Mouse (Mus musculus) embryonic facial prominence, embryonic 12.5 days (tissue): Measurements from ENCODE around the gene Art1. TPM values are rescaled to one million over a fixed set of nuclear protein-coding genes. Genes with fewer than 3 reads are reported as not detected.

Source experiments
- ATAC-seq: fragments of 200-750 bp; cut with Nextera tagmentation; 2 replicates; pipeline ENCODE4 v1.8.0; 2017; ENCODE audit not compliant: insufficient number of reproducible peaks, insufficient read depth, low FRiP score, low TSS enrichment
- H3K27ac ChIP-seq: fragments of 300-500 bp; sonication (generic); 2 replicates; pipeline ENCODE4 v1.5.1; 2016; ENCODE audit warnings: mild to moderate bottlenecking
- H3K27me3 ChIP-seq: fragments of 300-500 bp; sonication (generic); 2 replicates; pipeline ENCODE4 v1.6.1; 2016; ENCODE audit warnings: mild to moderate bottlenecking, moderate library complexity
- H3K36me3 ChIP-seq: fragments of 300-500 bp; sonication (generic); 2 replicates; pipeline ENCODE4 v1.6.1; 2016; ENCODE audit warnings: mild to moderate bottlenecking
- H3K4me1 ChIP-seq: fragments of 300-500 bp; sonication (generic); 2 replicates; pipeline ENCODE4 v1.6.1; 2016
- H3K4me2 ChIP-seq: fragments of 300-500 bp; sonication (generic); replicated peaks from 2 replicates; pipeline ENCODE4 v1.6.1; 2016; ENCODE audit warnings: mild to moderate bottlenecking, moderate library complexity
- H3K4me3 ChIP-seq: fragments of 300-500 bp; sonication (generic); 2 replicates; pipeline ENCODE4 v1.5.1; 2016; ENCODE audit warnings: mild to moderate bottlenecking
- H3K9ac ChIP-seq: fragments of 300-500 bp; sonication (generic); 2 replicates; pipeline ENCODE4 v1.6.1; 2016; ENCODE audit warnings: mild to moderate bottlenecking, moderate library complexity
- H3K9me3 ChIP-seq: fragments of 300-500 bp; sonication (generic); 2 replicates; pipeline ENCODE4 v1.6.1; 2016; ENCODE audit warnings: mild to moderate bottlenecking, moderate library complexity
- WGBS: fragments of 180-500 bp; shearing (Covaris S2); methylation state at CpG from one replicate; pipeline ENCODE4 v1.1.7; 2016; 5-methylcytosine and 5-hydroxymethylcytosine counted together
- polyA plus RNA-seq: library from polyadenylated mRNA; unstranded; fragments of >200 nt; fragmentation: Nextera tagmentation; extraction: Ambion mirVana; gene quantifications from 2 replicates; pipeline ENCODE4 v1.2.1, GENCODE M21; 2016

Gene Art1
- polyA plus RNA-seq: 3.4 and 6.0 TPM in 2 replicates

DNA sequence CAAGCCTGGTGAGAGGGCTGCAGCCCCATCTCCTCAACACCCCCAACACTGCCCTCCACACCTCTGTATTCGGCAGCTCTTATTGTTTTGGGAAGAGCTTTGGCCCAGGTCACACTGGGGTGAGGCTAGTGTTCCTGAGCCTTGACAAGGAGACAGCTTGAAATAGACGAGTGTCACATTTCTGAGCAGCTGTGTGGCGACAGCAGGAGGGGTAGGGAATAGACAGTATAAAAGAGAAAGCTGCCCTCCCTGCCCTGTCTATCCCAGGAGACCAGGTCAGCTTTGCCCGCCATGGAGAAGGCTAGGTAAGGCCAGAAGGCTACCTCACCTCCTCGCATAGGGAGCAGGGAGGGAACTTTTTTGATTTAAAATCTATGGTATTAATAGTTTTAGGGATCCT lies at the start of gene Art1:
TSS of gene Art1 (plus strand) at position 257 of the 400 bp plus-strand sequence.
- no peaks in the 10 kb centered on the region for H3K36me3 ChIP-seq
- no peak within 1 kb of the TSS for H3K4me3 ChIP-seq
- no peak within 1 kb of the TSS; the same call in 1 of the 2 replicates for H3K4me2 ChIP-seq
- H3K27me3 ChIP-seq: no peaks in the 10 kb centered on the region
- no peaks in the 10 kb centered on the region for H3K9me3 ChIP-seq
- 37% methylated on average over 5 of the region's 5 CpGs for WGBS
- ATAC-seq: no peak
- no peak within 1 kb of the TSS for H3K27ac ChIP-seq
- no peak within 1 kb of the TSS for H3K9ac ChIP-seq
- H3K4me1 ChIP-seq: peaks cover 16% of the 10 kb centered on the region

GRCm38 (mm10) chr7:102061353-102061752 lies 40.2 kb upstream of the Art1 start:
- Histone ChIP-seq H3K4me2 (no peak overlapping the region), H3K36me3 (peaks cover 17% of the 10 kb centered on the region), H3K9ac (no peak overlapping the region), H3K9me3 (no peaks in the 10 kb centered on the region), H3K4me3 (no peak overlapping the region), H3K27me3 (no peaks in the 10 kb centered on the region), H3K4me1 (peaks cover 13% of the 10 kb centered on the region), H3K27ac (no peak overlapping the region)
- WGBS: 89% methylated on average over 3 of the region's 3 CpGs
- no peak for ATAC-seq

DNA sequence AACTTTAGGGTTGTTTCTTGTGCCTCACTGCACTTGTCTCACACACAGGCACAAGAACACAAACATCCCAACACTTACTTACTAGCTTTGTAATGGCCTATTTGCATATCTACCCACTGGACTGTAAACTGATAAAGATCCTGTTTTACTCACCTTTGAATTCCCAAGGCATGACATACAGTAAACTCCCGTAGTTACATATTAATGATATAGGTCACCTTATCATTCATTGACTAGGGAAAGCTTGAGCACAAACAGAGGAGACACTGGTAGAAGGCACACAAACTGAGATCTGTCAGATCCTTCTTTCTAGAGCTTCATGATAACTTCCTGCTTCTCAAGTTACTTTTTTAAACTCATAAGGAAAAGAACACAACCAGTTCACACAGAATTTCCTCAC lies 39.3 kb upstream of the Art1 start:
- no peak overlapping the region for H3K4me2 ChIP-seq
- H3K9ac ChIP-seq: no peak overlapping the region
- no peak overlapping the region for H3K27ac ChIP-seq
- H3K4me1 ChIP-seq: peaks cover 17% of the 10 kb centered on the region
- no peak overlapping the region for H3K4me3 ChIP-seq
- WGBS: 89% methylated on average over 1 of the region's 1 CpGs
- ATAC-seq: no peak
- H3K9me3 ChIP-seq: no peaks in the 10 kb centered on the region
- H3K27me3 ChIP-seq: no peaks in the 10 kb centered on the region
- peaks cover 13% of the 10 kb centered on the region for H3K36me3 ChIP-seq

GRCm38 (mm10) chr7:102063891-102064290 lies 37.7 kb upstream of the Art1 start:
- peak overlapping the region; percentile 64 for H3K4me3 ChIP-seq
- H3K9me3 ChIP-seq: no peaks in the 10 kb centered on the region
- ATAC-seq: no peak
- no peak overlapping the region for H3K27ac ChIP-seq
- no peak overlapping the region; the same call in 1 of the 2 replicates for H3K9ac ChIP-seq
- H3K27me3 ChIP-seq: no peaks in the 10 kb centered on the region
- peaks cover 15% of the 10 kb centered on the region for H3K36me3 ChIP-seq
- H3K4me2 ChIP-seq: peak overlapping the region; percentile 74
- WGBS: 83% methylated on average over 9 of the region's 9 CpGs
- H3K4me1 ChIP-seq: peaks cover 17% of the 10 kb centered on the region

- Histone ChIP-seq H3K27ac (peak overlapping the region; percentile 78; the same call in 1 of the 2 replicates), H3K27me3 (no peaks in the 10 kb centered on the region), H3K9me3 (no peaks in the 10 kb centered on the region), H3K36me3 (peaks cover 7% of the 10 kb centered on the region; the same call in 1 of the 2 replicates), H3K4me1 (peaks cover 17% of the 10 kb centered on the region), H3K9ac (peak overlapping the region; percentile 64), H3K4me3 (peak overlapping the region; percentile 64), H3K4me2 (peak overlapping the region; percentile 74)
- WGBS: under 1% methylated on average over 9 of the region's 9 CpGs
- ATAC-seq: no peak
These were observed 36.9 kb upstream of the Art1 start for GRCm38 (mm10) chr7:102064655-102065045.

DNA sequence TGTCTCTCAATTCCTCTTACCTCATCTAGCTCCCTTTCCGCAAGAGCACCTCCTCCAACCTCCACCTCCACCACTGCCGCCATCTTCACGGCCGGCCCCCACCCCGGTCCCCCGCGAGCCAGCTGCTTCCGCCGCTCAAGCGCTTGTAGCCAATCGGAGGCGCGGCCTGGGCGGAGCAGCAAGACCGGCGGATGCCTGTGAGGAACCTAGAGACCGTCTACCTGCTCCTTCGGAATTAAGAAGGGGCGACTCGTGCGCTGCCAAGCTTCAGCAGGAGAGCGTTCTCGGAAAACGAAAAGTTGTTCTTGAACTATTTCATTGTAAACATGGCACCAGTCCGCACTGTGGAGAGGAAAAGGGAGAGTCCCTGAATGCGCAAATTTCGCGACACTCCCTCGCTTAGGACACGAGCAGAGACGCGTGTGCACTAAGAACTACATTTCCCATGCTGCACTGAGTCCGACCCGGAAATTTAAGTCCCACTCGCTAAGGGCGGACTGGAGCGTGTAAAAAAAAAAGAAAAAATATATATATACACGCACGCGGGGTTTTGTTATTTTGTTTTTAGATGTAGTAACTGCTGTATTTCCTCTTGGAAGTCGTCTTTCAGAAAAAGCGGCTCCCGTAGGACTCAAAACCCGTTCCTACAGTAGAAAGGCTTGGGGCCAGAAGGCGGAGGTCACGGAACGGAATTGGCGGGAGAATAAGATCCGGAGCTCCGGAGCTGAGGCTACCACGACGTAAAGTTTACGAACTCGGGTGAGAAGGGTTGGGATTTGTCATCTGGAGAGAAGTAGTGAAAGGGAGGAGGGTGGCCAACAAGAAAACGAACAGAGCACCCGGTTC lies 36.3 kb upstream of the Art1 start, which contains the start of the genes Rnf121, Xndc1 and Xntrpc:
TSS of gene Rnf121 (minus strand) at position 424 of the 846 bp plus-strand sequence.
TSS of gene Xndc1 (plus strand) at position 466 of the 846 bp plus-strand sequence.
TSS of gene Xntrpc (plus strand) at position 668 of the 846 bp plus-strand sequence.
- H3K9me3 ChIP-seq: no peaks in the 10 kb centered on the region
- no peaks in the 10 kb centered on the region for H3K27me3 ChIP-seq
- peaks cover 17% of the 10 kb centered on the region for H3K4me1 ChIP-seq
- H3K36me3 ChIP-seq: peaks cover 3% of the 10 kb centered on the region; the same call in 1 of the 2 replicates
- peak within 1 kb of the TSS; percentile 64 for H3K9ac ChIP-seq
- under 1% methylated on average over 56 of the region's 56 CpGs for WGBS
- H3K27ac ChIP-seq: peak within 1 kb of the TSS; percentile 78
- H3K4me2 ChIP-seq: peak within 1 kb of the TSS; percentile 74
- H3K4me3 ChIP-seq: peak within 1 kb of the TSS; percentile 64
- peak; percentile 99 for ATAC-seq

GRCm38 (mm10) chr7:102066363-102066762 lies 35.2 kb upstream of the Art1 start:
- ATAC-seq: no peak
- peak overlapping the region; percentile 64 for H3K4me3 ChIP-seq
- H3K9ac ChIP-seq: peak overlapping the region; percentile 64
- peaks cover 5% of the 10 kb centered on the region; the same call in 1 of the 2 replicates for H3K36me3 ChIP-seq
- H3K27me3 ChIP-seq: no peaks in the 10 kb centered on the region
- no peaks in the 10 kb centered on the region for H3K9me3 ChIP-seq
- H3K27ac ChIP-seq: no peak overlapping the region
- WGBS: 74% methylated on average over 6 of the region's 6 CpGs
- peak overlapping the region; percentile 74 for H3K4me2 ChIP-seq
- H3K4me1 ChIP-seq: peaks cover 17% of the 10 kb centered on the region

- Histone ChIP-seq H3K36me3 (peaks cover 87% of the 10 kb centered on the region), H3K9me3 (no peaks in the 10 kb centered on the region), H3K4me2 (no peak overlapping the region), H3K27me3 (no peaks in the 10 kb centered on the region), H3K4me1 (no peaks in the 10 kb centered on the region), H3K9ac (no peak overlapping the region), H3K4me3 (no peak overlapping the region), H3K27ac (no peak overlapping the region)
- 86% methylated on average over 7 of the region's 7 CpGs for WGBS
- no peak for ATAC-seq
These were observed 24.7 kb upstream of the Art1 start for GRCm38 (mm10) chr7:102076714-102077296.

DNA sequence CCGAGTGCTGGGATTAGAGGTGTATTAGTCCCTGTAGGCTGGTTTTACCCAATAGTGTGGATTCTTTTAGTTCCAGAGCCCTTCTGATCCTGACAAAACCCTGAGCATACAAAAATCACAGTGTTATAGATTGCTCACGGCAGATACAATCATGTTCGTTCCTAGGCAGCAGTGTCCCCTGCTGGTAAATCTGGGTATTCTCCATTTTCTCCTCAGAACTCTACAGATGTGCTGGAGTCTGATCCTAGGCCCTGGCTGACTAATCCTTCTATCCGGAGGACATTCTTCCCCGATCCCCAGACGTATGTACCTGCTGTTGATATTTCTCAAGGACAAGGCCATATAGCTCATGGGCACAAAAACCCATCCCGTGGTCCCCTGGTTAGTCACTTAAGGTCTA lies 23.0 kb upstream of the Art1 start:
- ATAC-seq: no peak
- Histone ChIP-seq H3K4me1 (no peaks in the 10 kb centered on the region), H3K9me3 (no peaks in the 10 kb centered on the region), H3K27ac (no peak overlapping the region), H3K36me3 (peaks cover 90% of the 10 kb centered on the region), H3K4me2 (no peak overlapping the region), H3K27me3 (no peaks in the 10 kb centered on the region), H3K9ac (no peak overlapping the region), H3K4me3 (no peak overlapping the region)
- 81% methylated on average over 7 of the region's 7 CpGs for WGBS

DNA sequence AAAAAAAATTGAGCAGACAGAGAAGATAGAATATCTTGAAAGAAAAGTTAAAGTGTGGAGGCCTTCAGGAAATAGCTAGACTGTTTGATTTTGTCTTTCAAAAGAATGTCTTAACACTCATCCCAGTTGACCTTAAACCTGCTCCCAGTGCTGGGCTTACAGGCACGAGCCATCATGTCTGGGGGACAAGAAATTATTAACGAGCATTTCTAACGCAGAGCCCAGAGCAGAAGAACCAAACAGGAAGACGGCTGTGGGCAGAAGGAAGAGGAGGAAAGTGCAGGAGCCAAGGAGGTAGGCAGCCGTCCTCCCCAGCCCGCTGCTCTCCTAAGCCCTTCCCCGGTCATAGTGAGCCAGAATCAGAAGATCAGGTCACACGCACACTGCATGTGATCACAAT lies 21.2 kb upstream of the Art1 start:
- WGBS: 86% methylated on average over 8 of the region's 8 CpGs
- Histone ChIP-seq H3K36me3 (peaks cover 88% of the 10 kb centered on the region), H3K4me2 (no peak overlapping the region), H3K9ac (no peak overlapping the region), H3K9me3 (no peaks in the 10 kb centered on the region), H3K27me3 (no peaks in the 10 kb centered on the region), H3K4me1 (no peaks in the 10 kb centered on the region), H3K27ac (no peak overlapping the region), H3K4me3 (no peak overlapping the region)
- ATAC-seq: no peak

- H3K36me3 ChIP-seq: peaks cover 92% of the 10 kb centered on the region
- H3K4me1 ChIP-seq: no peaks in the 10 kb centered on the region
- H3K9me3 ChIP-seq: no peaks in the 10 kb centered on the region
- no peak for ATAC-seq
- no peak overlapping the region for H3K9ac ChIP-seq
- WGBS: 93% methylated on average over 5 of the region's 5 CpGs
- H3K4me2 ChIP-seq: no peak overlapping the region
- no peaks in the 10 kb centered on the region for H3K27me3 ChIP-seq
- H3K4me3 ChIP-seq: no peak overlapping the region
- H3K27ac ChIP-seq: no peak overlapping the region
These were observed 19.8 kb upstream of the Art1 start for GRCm38 (mm10) chr7:102081784-102082183.

- 83% methylated on average over 5 of the region's 5 CpGs for WGBS
These were observed 18.7 kb upstream of the Art1 start, which contains the start of gene Trpc2 for GRCm38 (mm10) chr7:102082816-102083215. Gene Trpc2 (plus strand): TSS chr7:102083116.

More at GRCm38 (mm10) chr7:102082816-102083215, 18.7 kb upstream of the Art1 start, which contains the start of gene Trpc2:
- Histone ChIP-seq H3K4me3 (no peak within 1 kb of the TSS), H3K4me1 (no peaks in the 10 kb centered on the region), H3K4me2 (no peak within 1 kb of the TSS), H3K27ac (no peak within 1 kb of the TSS), H3K9me3 (no peaks in the 10 kb centered on the region), H3K9ac (no peak within 1 kb of the TSS), H3K36me3 (peaks cover 84% of the 10 kb centered on the region), H3K27me3 (no peaks in the 10 kb centered on the region)
- ATAC-seq: no peak
